Mouse (Mus musculus) liver, postnatal 0 days (tissue): ENCODE measurements around the gene Tceal3. TPM values are rescaled to one million over a fixed set of nuclear protein-coding genes. Genes with fewer than 3 reads are reported as not detected.
"Not testable (repeated sequence)": the region's sequence is repeated elsewhere in the genome, so short reads cannot be mapped to it uniquely, and the experiment has no call there.

Experiments
- ATAC-seq: fragments of 200-750 bp; cut with Nextera tagmentation; 2 replicates; pipeline ENCODE4 v1.8.0; 2017; ENCODE audit warnings: mild to moderate bottlenecking, moderate library complexity
- DNase-seq: peaks from one replicate; pipeline ENCODE4 v3.0.0-alpha.2; 2016
- H3K27ac ChIP-seq: fragments of 300-500 bp; sonication (generic); 2 replicates; pipeline ENCODE4 v1.5.1; 2014; ENCODE audit warnings: antibody characterized with exemption, moderate library complexity, mild to moderate bottlenecking, low read depth
- H3K27me3 ChIP-seq: fragments of 300-500 bp; sonication (generic); 2 replicates; pipeline ENCODE4 v1.6.1; 2014; ENCODE audit warnings: low read length, control low read depth, mixed read lengths; ENCODE audit not compliant: insufficient read depth
- H3K36me3 ChIP-seq: fragments of 300-500 bp; sonication (generic); replicated peaks from 2 replicates; pipeline ENCODE4 v1.6.1; 2014; ENCODE audit warnings: mild to moderate bottlenecking, control low read depth, low read length, moderate library complexity, mixed read lengths; ENCODE audit not compliant: insufficient read depth
- H3K4me1 ChIP-seq: fragments of 300-500 bp; sonication (generic); 2 replicates; pipeline ENCODE4 v1.6.1; 2014; ENCODE audit warnings: antibody characterized with exemption, mild to moderate bottlenecking, control low read depth; ENCODE audit not compliant: insufficient read depth
- H3K4me2 ChIP-seq: fragments of 300-500 bp; sonication (generic); 2 replicates; pipeline ENCODE4 v1.6.1; 2014; ENCODE audit warnings: low read depth, mild to moderate bottlenecking, low read length, moderate library complexity, mixed read lengths
- H3K4me3 ChIP-seq: fragments of 300-500 bp; sonication (generic); 2 replicates; pipeline ENCODE4 v1.5.1; 2014; ENCODE audit warnings: low read depth, low read length
- H3K9ac ChIP-seq: fragments of 300-500 bp; sonication (generic); replicated peaks from 2 replicates; pipeline ENCODE4 v1.6.1; 2014; ENCODE audit warnings: mild to moderate bottlenecking, moderate library complexity
- H3K9me3 ChIP-seq: fragments of 300-500 bp; sonication (generic); 2 replicates; pipeline ENCODE4 v1.6.1; 2016; ENCODE audit warnings: mild to moderate bottlenecking, control low read depth, low read length, mixed read lengths
- CTCF ChIP-seq: sonication (generic); IDR thresholded peaks from 2 replicates; pipeline ENCODE4 v1.5.1; 2016; ENCODE audit warnings: antibody characterized with exemption, low read depth
- EP300 ChIP-seq: IDR thresholded peaks from 2 replicates; pipeline ENCODE4 v1.6.1; 2016; ENCODE audit warnings: antibody characterized with exemption, low read depth, mild to moderate bottlenecking
- WGBS: fragments of 180-500 bp; shearing (Covaris S2); extraction: QIAGEN DNeasy Blood & Tissue Kit; methylation state at CpG from one replicate; pipeline ENCODE4 v1.1.7; 2014; ENCODE audit not compliant: insufficient replicate concordance; 5-methylcytosine and 5-hydroxymethylcytosine counted together
- polyA plus RNA-seq: library from polyadenylated mRNA; unstranded; fragments of >200 nt; fragmentation: Nextera tagmentation; extraction: Ambion mirVana; gene quantifications from 2 replicates; pipeline ENCODE4 v1.2.1, GENCODE M21; 2015

Gene Tceal3
- polyA plus RNA-seq, 1 experiment from 2014 or later, result not detected

DNA sequence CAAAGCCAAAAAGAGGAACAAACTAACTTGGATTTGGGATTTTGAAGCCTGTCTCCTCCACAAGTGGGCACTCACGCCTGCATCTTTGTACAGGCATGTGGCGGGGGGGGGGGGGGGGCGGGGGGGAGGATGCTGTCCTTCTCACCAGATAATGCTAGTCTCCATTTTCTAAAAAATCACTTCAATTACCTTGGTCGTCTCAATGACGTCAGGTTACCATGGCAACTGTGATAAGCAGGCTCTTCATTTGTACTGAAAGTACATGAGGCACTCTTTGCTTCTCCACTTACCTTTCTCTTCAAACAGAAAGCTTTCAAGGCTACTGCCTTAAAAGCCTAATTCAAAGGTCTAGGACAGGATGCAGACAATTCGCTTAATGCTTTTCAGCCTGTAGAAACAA lies 49.1 kb downstream of the Tceal3 start:
- WGBS, result 23% methylated on average over 4 of the region's 6 CpGs
- Histone ChIP-seq H3K4me3 (no peak overlapping the region), H3K9ac (no peak overlapping the region), H3K27me3 (no peaks in the 10 kb centered on the region), H3K9me3 (no peaks in the 10 kb centered on the region), H3K4me1 (no peaks in the 10 kb centered on the region), H3K36me3 (no peaks in the 10 kb centered on the region), H3K27ac (no peak overlapping the region), H3K4me2 (no peak overlapping the region)
- ATAC-seq (no peak), DNase-seq (no peak)
- TF ChIP-seq CTCF (no peak), EP300 (no peak)

DNA sequence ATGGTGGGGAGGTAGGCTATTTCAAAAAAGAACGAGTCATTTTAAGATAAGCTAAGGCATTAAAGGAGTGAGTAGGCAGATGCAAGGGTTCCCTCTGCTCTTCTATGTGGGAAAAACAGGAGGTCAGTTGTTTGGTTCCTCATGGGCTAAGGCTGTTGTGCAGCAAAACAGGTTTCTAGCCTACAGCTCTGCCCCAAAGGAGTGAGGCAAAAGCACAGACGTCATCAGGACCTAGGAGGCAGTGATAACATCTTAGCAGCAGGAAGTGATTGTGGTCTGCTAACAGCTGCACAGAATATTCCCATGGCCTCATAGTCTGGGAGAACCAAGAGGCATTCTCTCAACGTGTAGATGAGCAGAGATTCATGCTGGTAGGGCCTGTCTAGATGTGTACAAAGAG lies 55.2 kb downstream of the Tceal3 start:
- not testable (repeated sequence) for ATAC-seq, H3K36me3 ChIP-seq, H3K4me3 ChIP-seq, H3K4me2 ChIP-seq, H3K27me3 ChIP-seq, H3K9ac ChIP-seq, H3K9me3 ChIP-seq, DNase-seq, H3K4me1 ChIP-seq, H3K27ac ChIP-seq
- 39% methylated on average over 3 of the region's 3 CpGs for WGBS

DNA sequence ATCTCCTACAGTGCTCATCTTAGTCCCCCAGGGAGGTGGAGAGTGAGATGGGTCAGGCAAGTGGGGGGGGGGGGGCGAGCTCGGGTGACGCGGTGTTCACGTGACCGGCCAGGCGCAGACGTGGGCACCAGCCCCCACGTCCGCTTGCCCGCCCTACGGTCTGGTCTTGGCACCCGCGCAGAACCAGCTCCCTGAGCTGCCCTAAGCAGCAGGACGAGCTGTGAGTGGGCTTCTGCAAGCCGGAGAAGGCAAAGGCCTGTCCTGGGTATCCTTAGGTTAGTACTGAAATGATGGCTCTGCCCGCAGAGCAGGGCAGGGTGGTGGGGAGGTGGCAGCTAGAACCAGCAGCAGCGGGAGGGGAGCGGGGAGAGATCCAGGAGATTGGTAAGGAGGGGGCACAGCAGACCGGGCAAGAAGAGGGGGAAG lies 75.7 kb downstream of the Tceal3 start:
- H3K4me1 ChIP-seq, result no peaks in the 10 kb centered on the region
- no peak overlapping the region for H3K9ac ChIP-seq
- H3K4me3 ChIP-seq, result no peak overlapping the region; the same call in 1 of the 2 replicates
- peaks cover 8% of the 10 kb centered on the region for H3K27me3 ChIP-seq
- ATAC-seq (no peak), DNase-seq (peak; percentile 10)
- WGBS, result 31% methylated on average over 20 of the region's 20 CpGs
- no peaks in the 10 kb centered on the region for H3K9me3 ChIP-seq
- H3K27ac ChIP-seq, result no peak overlapping the region
- no peaks in the 10 kb centered on the region for H3K36me3 ChIP-seq
- TF ChIP-seq CTCF (no peak), EP300 (no peak)
- peak overlapping the region; percentile 40 for H3K4me2 ChIP-seq

DNA sequence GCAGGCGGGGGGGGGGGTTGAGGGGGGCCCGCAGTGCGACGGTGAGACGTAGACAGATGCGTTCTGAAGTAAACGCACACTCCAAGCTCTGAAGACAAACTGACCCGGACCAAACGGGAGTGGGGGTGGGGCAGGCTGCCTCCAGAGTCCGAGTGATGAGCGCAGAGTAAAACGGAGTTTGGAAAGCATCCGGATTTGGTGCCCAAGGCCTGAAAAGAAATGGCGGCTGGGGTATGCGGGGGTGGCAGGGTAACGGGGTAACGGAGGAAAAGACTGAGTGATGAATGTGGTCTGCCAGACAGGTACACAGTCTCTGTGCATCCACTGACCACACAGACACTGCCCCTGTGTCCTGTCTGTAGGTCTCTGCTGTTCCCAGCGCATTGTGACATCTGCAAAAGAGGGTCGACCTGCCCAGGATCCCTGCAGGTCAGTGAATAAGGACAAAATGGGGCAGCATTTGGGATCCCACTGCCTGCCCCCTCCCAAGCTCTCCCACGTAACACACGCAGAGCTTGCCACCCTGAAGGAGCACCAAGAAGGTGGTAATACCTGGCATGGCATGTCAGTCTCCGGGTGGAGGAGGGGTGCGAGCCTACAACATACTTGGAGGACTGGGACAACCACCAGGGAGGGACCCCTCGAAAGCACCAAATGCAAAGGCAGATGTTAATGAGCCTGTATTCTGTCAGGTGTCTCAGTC lies 76.3 kb downstream of the Tceal3 start:
- peak; percentile 10 for DNase-seq
- H3K27me3 ChIP-seq, H3K4me3 ChIP-seq, ATAC-seq, H3K27ac ChIP-seq, H3K9ac ChIP-seq, H3K4me1 ChIP-seq, H3K36me3 ChIP-seq, H3K9me3 ChIP-seq: not testable (repeated sequence)
- peak overlapping the region; percentile 40 for H3K4me2 ChIP-seq
- WGBS, result 26% methylated on average over 24 of the region's 24 CpGs

DNA sequence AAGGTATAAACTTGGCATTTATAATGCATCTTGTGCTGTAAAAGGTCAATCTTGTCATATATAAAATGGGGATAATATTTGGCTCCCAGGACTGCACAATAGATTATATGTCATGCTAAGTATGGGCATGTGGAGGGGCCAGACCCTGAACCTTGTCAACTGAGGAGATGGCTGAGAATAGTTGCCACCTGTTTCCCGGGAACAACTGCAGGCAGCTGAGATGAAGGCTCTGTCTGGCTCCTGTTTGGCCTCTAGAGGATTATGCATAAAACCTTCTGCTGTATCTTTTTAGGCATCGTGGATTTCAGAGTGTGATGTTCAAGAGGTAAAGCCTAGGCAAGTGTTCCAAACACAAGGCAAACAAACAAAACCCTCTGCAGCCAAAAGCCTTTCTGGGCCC lies 78.2 kb downstream of the Tceal3 start:
- ATAC-seq (no peak), DNase-seq (no peak)
- 65% methylated on average over 2 of the region's 2 CpGs for WGBS
- Histone ChIP-seq H3K27me3 (peaks cover 8% of the 10 kb centered on the region), H3K4me1 (no peaks in the 10 kb centered on the region), H3K4me3 (no peak overlapping the region), H3K36me3 (no peaks in the 10 kb centered on the region), H3K9ac (no peak overlapping the region), H3K4me2 (no peak overlapping the region), H3K9me3 (no peaks in the 10 kb centered on the region), H3K27ac (no peak overlapping the region)
- TF ChIP-seq EP300 (no peak), CTCF (no peak)

DNA sequence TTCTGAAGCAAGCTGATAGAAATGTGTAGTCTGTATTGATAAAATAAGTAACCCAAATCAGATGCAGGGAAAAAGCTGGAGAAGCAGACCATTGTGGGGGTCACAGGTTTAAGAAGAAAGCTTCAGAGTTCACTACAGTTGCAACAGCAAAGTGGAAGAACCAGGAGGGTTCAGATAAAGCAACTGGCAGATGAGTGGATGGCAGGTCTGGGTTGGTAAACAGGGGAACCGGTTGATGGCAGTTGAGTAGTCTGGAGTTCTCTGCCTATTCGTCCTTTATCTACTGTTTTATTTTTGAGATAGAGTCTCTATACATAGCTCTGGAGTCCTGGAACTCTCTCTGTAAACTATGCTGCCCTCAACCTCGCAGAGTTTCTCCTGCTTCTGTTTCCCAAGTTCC lies 90.3 kb downstream of the Tceal3 start:
- H3K4me3 ChIP-seq, result no peak overlapping the region
- no peak overlapping the region for H3K4me2 ChIP-seq
- H3K4me1 ChIP-seq, result no peaks in the 10 kb centered on the region
- H3K36me3 ChIP-seq, result no peaks in the 10 kb centered on the region
- H3K9me3 ChIP-seq, result no peaks in the 10 kb centered on the region
- TF ChIP-seq CTCF, result no peak
- no peak for TF ChIP-seq EP300
- no peak overlapping the region for H3K27ac ChIP-seq
- ATAC-seq (no peak), DNase-seq (no peak)
- no peak overlapping the region for H3K9ac ChIP-seq
- 40% methylated on average over 3 of the region's 3 CpGs for WGBS
- no peaks in the 10 kb centered on the region; the same call in 1 of the 2 replicates for H3K27me3 ChIP-seq

DNA sequence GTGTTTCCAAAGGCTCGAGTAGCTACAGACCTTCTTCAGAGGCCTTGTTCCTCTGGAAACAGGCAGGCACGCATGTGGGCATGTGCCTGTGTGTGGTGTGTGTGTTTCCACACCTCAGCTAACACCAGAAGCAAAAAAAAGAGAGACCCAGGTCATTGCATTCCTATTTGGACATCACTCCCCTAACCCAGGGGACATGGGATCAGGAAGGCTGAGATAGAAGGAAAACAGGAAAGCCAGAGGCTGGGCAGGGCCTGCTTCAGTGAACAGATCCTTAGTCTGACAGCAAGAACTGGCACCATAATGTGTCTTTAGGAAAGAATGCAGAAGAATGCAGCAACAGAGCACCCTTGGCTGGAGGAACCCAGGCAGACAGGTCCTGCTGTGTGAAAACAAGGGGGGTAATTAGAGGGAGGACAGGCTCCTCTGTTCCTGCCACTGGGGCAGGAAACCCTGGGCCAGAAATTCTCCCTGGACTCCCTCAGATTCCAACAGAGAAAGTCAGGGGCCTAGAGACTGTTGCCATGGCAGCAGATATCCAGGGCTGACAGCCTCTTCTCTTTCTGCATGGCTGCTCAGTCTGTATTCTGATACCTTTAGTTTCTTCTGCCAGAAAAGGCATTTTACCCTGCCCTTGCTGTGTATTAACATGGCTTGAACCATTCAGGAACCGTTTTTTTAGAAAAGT lies 101.1 kb downstream of the Tceal3 start:
- H3K27ac ChIP-seq, ATAC-seq, H3K36me3 ChIP-seq, H3K27me3 ChIP-seq, H3K9ac ChIP-seq, H3K9me3 ChIP-seq, H3K4me3 ChIP-seq, H3K4me1 ChIP-seq, DNase-seq, H3K4me2 ChIP-seq: not testable (repeated sequence)
- WGBS, result 54% methylated on average over 3 of the region's 3 CpGs
